Mouse (Mus musculus): ENCODE results near the gene Pde4d. TPM values are rescaled to one million over a fixed set of nuclear protein-coding genes. Genes with fewer than 3 reads are reported as not detected.

Pde4d gene
- total and polyA plus RNA-seq, 3 experiments: 18.5 to 18.8 TPM; not detected in 1

- no peak for DNase-seq (ENCODE audit: low read depth, low spot score)
Measured at GRCm38 (mm10) chr13:108485036-108485435, 35.3 kb downstream of the Pde4d start.

DNA sequence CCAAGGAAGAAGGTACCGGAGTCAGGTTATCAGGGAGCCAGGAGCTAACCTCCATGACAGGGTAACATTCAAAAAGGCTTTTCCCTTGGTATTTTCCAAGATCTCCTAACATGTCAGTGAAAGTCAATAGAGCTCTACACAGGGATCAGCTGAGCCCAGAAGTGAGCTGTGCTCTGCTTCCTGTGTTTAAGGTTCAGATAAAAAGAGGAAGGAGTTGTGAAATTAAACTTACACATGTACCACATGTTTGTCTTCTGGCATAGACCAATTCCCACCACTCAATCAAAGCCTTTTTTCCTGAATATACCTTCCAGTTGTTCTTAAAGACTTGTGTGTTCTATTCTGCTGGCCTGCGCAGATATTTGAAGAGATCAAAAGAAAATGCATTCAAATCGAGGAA lies 37.3 kb downstream of the Pde4d start:
- Histone ChIP-seq H3K9me3 (replicated peaks; ENCODE audit: insufficient read depth, low read length) (no peaks in the 10 kb centered on the region), H3K27ac (ENCODE audit: control insufficient read depth, low read depth, low read length) (no peak overlapping the region), H3K27me3 (ENCODE audit: control insufficient read depth in 1 of 2, insufficient read depth in 2 of 2, low read length in 2 of 2) (no peaks in the 10 kb centered on the region; a peak in 1 of 4 replicates), H3K9ac (ENCODE audit: control insufficient read depth, low read depth, low read length, poor library complexity, severe bottlenecking) (no peak overlapping the region), H3K36me3 (ENCODE audit: control insufficient read depth in 1 of 2, insufficient read depth in 2 of 2, low read length in 2 of 2) (no peaks in the 10 kb centered on the region), H3K79me2 (ENCODE audit: control insufficient read depth, insufficient read depth, low read length, poor library complexity) (no peaks in the 10 kb centered on the region), H3K4me1 (ENCODE audit: control insufficient read depth in 1 of 2, insufficient read depth in 2 of 2, low read length in 2 of 2) (no peaks in the 10 kb centered on the region), H3K4me3 (ENCODE audit: control insufficient read depth in 1 of 2, insufficient read depth in 1 of 2, low read depth in 2 of 2, low read length in 2 of 2) (no peak overlapping the region)
- TF ChIP-seq CHD2 (IDR thresholded peaks at IDR 0.05; ENCODE audit: low read length): no peak
- no peak for TF ChIP-seq SMC3 (IDR thresholded peaks at IDR 0.05; ENCODE audit: low read depth, low read length)
- TF ChIP-seq MAX (IDR thresholded peaks at IDR 0.05; ENCODE audit: low read length): no peak
- no peak for TF ChIP-seq RCOR1 (IDR thresholded peaks at IDR 0.05; ENCODE audit: low read depth, low read length)
- no peak for TF ChIP-seq POLR2AphosphoS5 (IDR thresholded peaks at IDR 0.05; ENCODE audit: borderline replicate concordance, low read depth, low read length)
- TF ChIP-seq USF2 (IDR thresholded peaks at IDR 0.05; ENCODE audit: borderline replicate concordance in 1 of 2, insufficient read depth in 1 of 2, low read depth in 1 of 2, low read length in 2 of 2): no peak
- TF ChIP-seq NELFE (IDR thresholded peaks at IDR 0.05; ENCODE audit: low read depth, low read length): no peak
- no peak for TF ChIP-seq ELF1 (IDR thresholded peaks at IDR 0.05; ENCODE audit: low read depth, low read length)
- no peak for TF ChIP-seq USF1 (IDR thresholded peaks at IDR 0.05; ENCODE audit: low read depth, low read length)
- no peak for TF ChIP-seq POLR2A (IDR thresholded peaks at IDR 0.05; ENCODE audit: control insufficient read depth in 1 of 2, insufficient read depth in 1 of 2, low read depth in 1 of 2, low read length in 2 of 2, poor library complexity in 1 of 2)
- no peak for TF ChIP-seq HCFC1 (IDR thresholded peaks at IDR 0.05; ENCODE audit: low read depth, low read length)
- no peak for TF ChIP-seq ETS1 (IDR thresholded peaks at IDR 0.05; ENCODE audit: low read depth, low read length)
- TF ChIP-seq MXI1 (IDR thresholded peaks at IDR 0.05; ENCODE audit: low read depth, low read length): no peak
- DNase-seq (ENCODE audit: low read depth, low spot score): no peak

More at GRCm38 (mm10) chr13:108485036-108485435, 35.3 kb downstream of the Pde4d start:
- Histone ChIP-seq H3K4me3 (ENCODE audit: control insufficient read depth in 1 of 2, insufficient read depth in 1 of 2, low read depth in 2 of 2, low read length in 2 of 2) (no peak overlapping the region), H3K27me3 (ENCODE audit: control insufficient read depth in 1 of 2, insufficient read depth in 2 of 2, low read length in 2 of 2) (no peaks in the 10 kb centered on the region; a peak in 1 of 4 replicates), H3K4me1 (ENCODE audit: control insufficient read depth in 1 of 2, insufficient read depth in 2 of 2, low read length in 2 of 2) (no peaks in the 10 kb centered on the region), H3K27ac (ENCODE audit: control insufficient read depth, low read depth, low read length) (no peak overlapping the region), H3K36me3 (ENCODE audit: control insufficient read depth in 1 of 2, insufficient read depth in 2 of 2, low read length in 2 of 2) (no peaks in the 10 kb centered on the region), H3K9me3 (replicated peaks; ENCODE audit: insufficient read depth, low read length) (no peaks in the 10 kb centered on the region), H3K79me2 (ENCODE audit: control insufficient read depth, insufficient read depth, low read length, poor library complexity) (no peaks in the 10 kb centered on the region), H3K9ac (ENCODE audit: control insufficient read depth, low read depth, low read length, poor library complexity, severe bottlenecking) (no peak overlapping the region)
- no peak for TF ChIP-seq BHLHE40 (IDR thresholded peaks at IDR 0.05; ENCODE audit: borderline replicate concordance, low read depth, low read length)
- no peak for TF ChIP-seq ETS1 (IDR thresholded peaks at IDR 0.05; ENCODE audit: low read depth, low read length)
- no peak for TF ChIP-seq MEF2A (IDR thresholded peaks at IDR 0.05; ENCODE audit: extremely low read depth, insufficient replicate concordance, low read depth, low read length, poor library complexity, severe bottlenecking)
- TF ChIP-seq MAZ (IDR thresholded peaks at IDR 0.05; ENCODE audit: low read depth, low read length): no peak
- TF ChIP-seq NRF1 (IDR thresholded peaks at IDR 0.05; ENCODE audit: insufficient read depth, low read depth, low read length, poor library complexity, severe bottlenecking): no peak
- no peak for TF ChIP-seq MYB (IDR thresholded peaks at IDR 0.05; ENCODE audit: low read depth, low read length)
- TF ChIP-seq GATA1 (IDR thresholded peaks at IDR 0.05; ENCODE audit: low read depth, low read length): no peak
- no peak for TF ChIP-seq NELFE (IDR thresholded peaks at IDR 0.05; ENCODE audit: low read depth, low read length)
- TF ChIP-seq TBP (IDR thresholded peaks at IDR 0.05; ENCODE audit: low read depth, low read length): no peak
- no peak for TF ChIP-seq POLR2AphosphoS5 (IDR thresholded peaks at IDR 0.05; ENCODE audit: borderline replicate concordance, low read depth, low read length)
- no peak for TF ChIP-seq GABPA (IDR thresholded peaks at IDR 0.05; ENCODE audit: low read depth, low read length)
- no peak for TF ChIP-seq TAL1 (IDR thresholded peaks at IDR 0.05; ENCODE audit: low read length)
- no peak for TF ChIP-seq ZKSCAN1 (IDR thresholded peaks at IDR 0.05; ENCODE audit: low read depth, low read length)
- no peak for TF ChIP-seq MYC (IDR thresholded peaks at IDR 0.05; ENCODE audit: low read depth, low read length)

Data from MEL (cell line).